Mouse (Mus musculus) hindbrain, postnatal 0 days (tissue): ENCODE measurements around the gene Brcc3. TPM values are rescaled to one million over a fixed set of nuclear protein-coding genes. Genes with fewer than 3 reads are reported as not detected.
A peak's percentile ranks its signal among the peaks of the same experiment; 100 is the strongest.

ENCODE experiments used
- ATAC-seq: fragments of 200-750 bp; cut with Nextera tagmentation; 2 replicates; pipeline ENCODE4 v1.8.0; 2017; ENCODE audit warnings: mild to moderate bottlenecking, moderate TSS enrichment, moderate library complexity
- DNase-seq: peaks from one replicate; pipeline ENCODE4 v3.0.0-alpha.2; 2015; ENCODE audit warnings: low spot score
- H3K27ac ChIP-seq: fragments of 300-500 bp; sonication (generic); 2 replicates; pipeline ENCODE4 v1.5.1; 2014; ENCODE audit warnings: mild to moderate bottlenecking
- H3K27me3 ChIP-seq: fragments of 300-500 bp; sonication (generic); 2 replicates; pipeline ENCODE4 v1.6.1; 2014; ENCODE audit warnings: low read length, mixed read lengths; ENCODE audit not compliant: insufficient read depth
- H3K36me3 ChIP-seq: fragments of 300-500 bp; sonication (generic); 2 replicates; pipeline ENCODE4 v1.6.1; 2014; ENCODE audit warnings: low read length, mixed read lengths; ENCODE audit not compliant: insufficient read depth
- H3K4me1 ChIP-seq: fragments of 300-500 bp; sonication (generic); 2 replicates; pipeline ENCODE4 v1.6.1; 2014; ENCODE audit warnings: antibody characterized with exemption, low read length, mixed read lengths; ENCODE audit not compliant: insufficient read depth
- H3K4me2 ChIP-seq: fragments of 300-500 bp; sonication (generic); 2 replicates; pipeline ENCODE4 v1.6.1; 2014; ENCODE audit warnings: low read depth, mild to moderate bottlenecking, low read length, moderate library complexity, mixed read lengths
- H3K4me3 ChIP-seq: fragments of 300-500 bp; sonication (generic); 2 replicates; pipeline ENCODE4 v1.5.1; 2014; ENCODE audit warnings: low read length
- H3K9ac ChIP-seq: fragments of 300-500 bp; sonication (generic); replicated peaks from 2 replicates; pipeline ENCODE4 v1.6.1; 2014; ENCODE audit warnings: mild to moderate bottlenecking, low read length, moderate library complexity, mixed read lengths
- H3K9me3 ChIP-seq: fragments of 300-500 bp; sonication (generic); 2 replicates; pipeline ENCODE4 v1.6.1; 2016; ENCODE audit warnings: low read length, mixed read lengths
- CTCF ChIP-seq: IDR thresholded peaks from 2 replicates; pipeline ENCODE4 v1.5.1; 2016; ENCODE audit warnings: antibody characterized with exemption, control low read depth, low read depth
- WGBS: fragments of 180-500 bp; shearing (Covaris S2); extraction: QIAGEN DNeasy Blood & Tissue Kit; methylation state at CpG from one replicate; pipeline ENCODE4 v1.1.7; 2014; 5-methylcytosine and 5-hydroxymethylcytosine counted together
- polyA plus RNA-seq: library from polyadenylated mRNA; unstranded; fragments of >200 nt; fragmentation: Nextera tagmentation; extraction: Ambion mirVana; gene quantifications from 2 replicates; pipeline ENCODE4 v1.2.1, GENCODE M21; 2015
- total RNA-seq: library from RNA; depleted of rRNA; stranded (reverse); fragments of >200 nt; gene quantifications from 2 replicates; pipeline ENCODE4 v1.2.3, GENCODE M21; 2014; rRNA removed

Brcc3 gene
- total RNA-seq: 11.2 and 22.1 TPM in 2 replicates
- 35.1 and 42.2 TPM in 2 replicates for polyA plus RNA-seq

- H3K4me3 ChIP-seq: peak within 1 kb of the TSS; percentile 53
- TF ChIP-seq CTCF: peak; percentile 19
- ATAC-seq: peak; percentile 100
- H3K4me1 ChIP-seq: no peaks in the 10 kb centered on the region
- H3K27ac ChIP-seq: peak within 1 kb of the TSS; percentile 80
- no peaks in the 10 kb centered on the region for H3K9me3 ChIP-seq
- no peaks in the 10 kb centered on the region for H3K27me3 ChIP-seq
- H3K9ac ChIP-seq: peak within 1 kb of the TSS; percentile 57
- peak within 1 kb of the TSS; percentile 56 for H3K4me2 ChIP-seq
- 27% methylated on average over 52 of the region's 52 CpGs for WGBS
- H3K36me3 ChIP-seq: no peaks in the 10 kb centered on the region
- peak; percentile 94 for DNase-seq
Measured at GRCm38 (mm10) chrX:75415936-75416785, at the start of gene Brcc3, which contains the start of the genes Cmc4 and Mtcp1. Gene Brcc3 (plus strand): TSS chrX:75416628. Gene Cmc4 (minus strand): TSS chrX:75416584. Gene Mtcp1 (minus strand): TSS chrX:75416588.

- DNase-seq: no peak
- H3K36me3 ChIP-seq: no peaks in the 10 kb centered on the region
- H3K27me3 ChIP-seq: no peaks in the 10 kb centered on the region
- H3K9ac ChIP-seq: no peak overlapping the region
- H3K9me3 ChIP-seq: no peaks in the 10 kb centered on the region
- H3K4me1 ChIP-seq: no peaks in the 10 kb centered on the region
- no peak for TF ChIP-seq CTCF
- no peak overlapping the region for H3K4me3 ChIP-seq
- H3K27ac ChIP-seq: no peak overlapping the region
- H3K4me2 ChIP-seq: no peak overlapping the region
- no peak for ATAC-seq
Measured at GRCm38 (mm10) chrX:75370197-75370596, 46.2 kb upstream of the Brcc3 start.

DNA sequence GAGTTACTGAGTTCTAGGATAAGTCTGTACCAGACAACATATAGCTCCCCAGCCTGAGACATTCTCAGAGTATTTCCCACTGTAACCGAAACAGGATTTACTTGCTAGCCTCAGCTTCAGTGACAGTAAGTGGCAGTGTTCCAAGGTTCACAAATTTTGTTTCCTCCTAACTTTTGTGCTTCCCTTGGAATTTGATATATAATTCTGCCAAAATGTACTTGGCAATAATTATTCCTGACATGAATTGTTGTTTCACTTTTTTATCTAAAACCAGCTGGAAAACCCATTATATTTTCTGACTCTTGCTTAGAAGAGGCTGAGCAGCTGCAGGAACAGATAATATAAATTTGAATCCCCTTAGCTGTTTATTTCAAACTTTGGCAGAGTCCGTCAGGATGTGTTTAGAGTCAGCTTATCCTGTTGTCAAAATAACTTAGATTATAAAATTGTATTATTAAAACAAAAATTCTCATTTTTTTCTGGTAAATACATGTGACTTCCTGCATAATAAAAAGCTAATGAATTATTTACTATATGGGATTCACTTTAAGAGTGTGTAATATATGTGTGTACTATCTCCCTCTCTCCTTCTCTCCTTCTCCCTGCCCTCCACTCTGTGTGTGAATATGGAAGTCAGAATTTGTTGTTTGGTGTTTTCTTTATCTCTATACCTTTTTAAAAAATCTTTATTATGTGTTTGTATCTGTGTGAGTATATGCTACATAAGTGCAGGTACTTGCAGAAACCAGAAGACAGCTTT, 43.6 kb upstream of the Brcc3 start:
- no peaks in the 10 kb centered on the region for H3K27me3 ChIP-seq

GRCm38 (mm10) chrX:75376815-75377214, 39.6 kb upstream of the Brcc3 start:
- no peaks in the 10 kb centered on the region for H3K9me3 ChIP-seq
- no peak for DNase-seq
- TF ChIP-seq CTCF: no peak
- no peaks in the 10 kb centered on the region for H3K27me3 ChIP-seq
- no peaks in the 10 kb centered on the region for H3K36me3 ChIP-seq
- no peak overlapping the region for H3K9ac ChIP-seq
- no peak overlapping the region for H3K4me3 ChIP-seq
- ATAC-seq: no peak
- no peak overlapping the region for H3K27ac ChIP-seq
- H3K4me2 ChIP-seq: no peak overlapping the region
- H3K4me1 ChIP-seq: no peaks in the 10 kb centered on the region

More for the DNA sequence above, 43.6 kb upstream of the Brcc3 start:
- no peak overlapping the region for H3K4me2 ChIP-seq
- H3K9ac ChIP-seq: no peak overlapping the region
- TF ChIP-seq CTCF: no peak
- no peaks in the 10 kb centered on the region for H3K36me3 ChIP-seq
- no peaks in the 10 kb centered on the region for H3K4me1 ChIP-seq
- ATAC-seq (no peak), DNase-seq (no peak)
- no peak overlapping the region for H3K4me3 ChIP-seq
- no peak overlapping the region for H3K27ac ChIP-seq
- 78% methylated on average over 2 of the region's 2 CpGs for WGBS
- no peaks in the 10 kb centered on the region for H3K9me3 ChIP-seq

- H3K4me2 ChIP-seq: no peak overlapping the region; the same call in 1 of the 2 replicates
- no peaks in the 10 kb centered on the region for H3K27me3 ChIP-seq
- H3K9ac ChIP-seq: no peak overlapping the region
- no peak for ATAC-seq
- TF ChIP-seq CTCF: no peak
- 79% methylated on average over 1 of the region's 1 CpGs for WGBS
- H3K27ac ChIP-seq: no peak overlapping the region
- no peaks in the 10 kb centered on the region for H3K9me3 ChIP-seq
- H3K36me3 ChIP-seq: no peaks in the 10 kb centered on the region
- H3K4me3 ChIP-seq: no peak overlapping the region
- no peaks in the 10 kb centered on the region for H3K4me1 ChIP-seq
- no peak for DNase-seq
Measured at GRCm38 (mm10) chrX:75381176-75381575, 35.3 kb upstream of the Brcc3 start.

DNA sequence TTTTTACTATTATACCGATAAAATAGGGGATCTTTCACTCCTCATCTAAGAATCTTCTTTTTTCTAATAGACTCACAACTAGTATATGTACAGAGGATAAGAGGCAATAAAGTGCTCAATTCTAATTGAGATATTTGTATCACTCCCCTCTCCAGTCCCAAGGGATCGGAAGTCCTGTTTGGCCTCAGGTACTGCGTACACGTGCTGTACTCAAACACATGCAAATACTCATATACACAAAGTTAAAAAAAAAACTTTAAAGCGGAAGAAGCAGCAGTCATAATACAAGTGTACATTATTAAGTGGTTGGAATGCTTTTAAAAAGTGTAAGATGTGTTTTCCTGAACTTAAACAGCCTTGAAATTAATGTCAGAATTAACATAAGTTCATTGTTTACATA, 34.7 kb upstream of the Brcc3 start:
- no peak for DNase-seq
- no peak for TF ChIP-seq CTCF
- no peak for ATAC-seq
- no peaks in the 10 kb centered on the region for H3K36me3 ChIP-seq
- H3K27me3 ChIP-seq: no peaks in the 10 kb centered on the region
- no peaks in the 10 kb centered on the region for H3K9me3 ChIP-seq
- H3K27ac ChIP-seq: no peak overlapping the region
- H3K4me2 ChIP-seq: peak overlapping the region; percentile 55
- WGBS: 67% methylated on average over 5 of the region's 5 CpGs
- H3K4me3 ChIP-seq: peak overlapping the region; percentile 51
- peak overlapping the region; percentile 67 for H3K9ac ChIP-seq
- no peaks in the 10 kb centered on the region for H3K4me1 ChIP-seq
